Mouse (Mus musculus) kidney, adult 2 months (tissue): ENCODE measurements around the gene Lrrtm1. TPM values are rescaled to one million over a fixed set of nuclear protein-coding genes. Genes with fewer than 3 reads are reported as not detected.

Experiments
- DNase-seq: peaks from one replicate; pipeline ENCODE4 v3.0.0; 2021
- H3K27ac ChIP-seq: fragments of 200-500 bp; 2 replicates; pipeline ENCODE4 v1.5.1; 2012; ENCODE audit warnings: low read depth, low read length, control low read depth, inconsistent platforms; ENCODE audit not compliant: insufficient read depth
- H3K27me3 ChIP-seq: fragments of 200-500 bp; replicated peaks from 2 replicates; pipeline ENCODE4 v1.6.1; 2012; ENCODE audit warnings: mild to moderate bottlenecking, moderate library complexity, low read length, inconsistent platforms; ENCODE audit not compliant: control insufficient read depth, insufficient read depth
- H3K36me3 ChIP-seq: fragments of 200-500 bp; 2 replicates; pipeline ENCODE4 v1.6.1; 2012; ENCODE audit warnings: mild to moderate bottlenecking, moderate library complexity, low read length, inconsistent platforms; ENCODE audit not compliant: control insufficient read depth, insufficient read depth
- H3K4me1 ChIP-seq: fragments of 200-500 bp; 2 replicates; pipeline ENCODE4 v1.6.1; 2011; ENCODE audit warnings: low read length; ENCODE audit not compliant: control insufficient read depth, insufficient read depth
- H3K4me3 ChIP-seq: fragments of 200-500 bp; 2 replicates; pipeline ENCODE4 v1.5.1; 2011; ENCODE audit warnings: mild to moderate bottlenecking, low read depth, low read length, control low read depth; ENCODE audit not compliant: insufficient read depth
- CTCF ChIP-seq: fragments of 200-500 bp; conservative IDR thresholded peaks from 2 replicates; pipeline ENCODE4 v1.5.1; 2011; ENCODE audit warnings: low read depth, mild to moderate bottlenecking, control low read depth, low read length, moderate library complexity, mixed read lengths; ENCODE audit not compliant: insufficient read depth, insufficient read length
- POLR2A ChIP-seq: fragments of 200-500 bp; IDR thresholded peaks from one replicate; pipeline ENCODE4 v1.6.1; 2011; ENCODE audit warnings: low read depth, low read length, control low read depth
- WGBS: fragments of 180-500 bp; shearing (Covaris S2); methylation state at CpG from one replicate; pipeline ENCODE4 v1.1.7; 2018; 5-methylcytosine and 5-hydroxymethylcytosine counted together
- polyA plus RNA-seq: library from polyadenylated mRNA; depleted of rRNA; stranded (reverse); fragments of >200 nt; gene quantifications from 2 replicates; pipeline ENCODE4 v1.2.3, GENCODE M21; 2012; rRNA removed

Lrrtm1 gene
- 0.67 and 0.73 TPM in 2 replicates for polyA plus RNA-seq

- no peak within 1 kb of the TSS for H3K27ac ChIP-seq
- WGBS = 1% methylated on average over 53 of the region's 53 CpGs
- 0 out of 2 replicates have a peak, but pooled peaks cover 2% of the 10 kb centered on the region for H3K27me3 ChIP-seq
- no peaks in the 10 kb centered on the region for H3K36me3 ChIP-seq
- TF ChIP-seq CTCF = no peak
- TF ChIP-seq POLR2A = no peak
- peak within 1 kb of the TSS; percentile 50 for H3K4me3 ChIP-seq
- H3K4me1 ChIP-seq = 0 out of 2 replicates have a peak, but pooled peaks cover 5% of the 10 kb centered on the region
- peak; percentile 52 for DNase-seq
Measured at GRCm38 (mm10) chr6:77242601-77243406, at the start of gene Lrrtm1. TSS of gene Lrrtm1 (plus strand) at chr6:77242689.

- TF ChIP-seq POLR2A = no peak
- no peak for TF ChIP-seq CTCF
- no peak overlapping the region for H3K4me3 ChIP-seq
- 87% methylated on average over 3 of the region's 3 CpGs for WGBS
- no peaks in the 10 kb centered on the region for H3K4me1 ChIP-seq
- no peaks in the 10 kb centered on the region for H3K36me3 ChIP-seq
- no peaks in the 10 kb centered on the region for H3K27me3 ChIP-seq
- no peak for DNase-seq
- no peak overlapping the region for H3K27ac ChIP-seq
Measured at GRCm38 (mm10) chr6:77196650-77197049, 45.8 kb upstream of the Lrrtm1 start.

GRCm38 (mm10) chr6:77199375-77199774, 43.1 kb upstream of the Lrrtm1 start:
- 80% methylated on average over 2 of the region's 2 CpGs for WGBS
- TF ChIP-seq POLR2A (no peak), CTCF (no peak)
- H3K4me1 ChIP-seq = no peaks in the 10 kb centered on the region
- no peaks in the 10 kb centered on the region for H3K27me3 ChIP-seq
- no peaks in the 10 kb centered on the region for H3K36me3 ChIP-seq
- no peak overlapping the region for H3K27ac ChIP-seq
- H3K4me3 ChIP-seq = no peak overlapping the region
- no peak for DNase-seq

GRCm38 (mm10) chr6:77209183-77209582, 33.3 kb upstream of the Lrrtm1 start:
- DNase-seq = no peak
- Histone ChIP-seq H3K4me3 (no peak overlapping the region), H3K27ac (no peak overlapping the region), H3K27me3 (no peaks in the 10 kb centered on the region), H3K36me3 (no peaks in the 10 kb centered on the region), H3K4me1 (peaks cover 4% of the 10 kb centered on the region; the same call in 1 of the 2 replicates)
- TF ChIP-seq POLR2A (no peak), CTCF (no peak)
- WGBS = 54% methylated on average over 1 of the region's 1 CpGs

- 58% methylated on average over 3 of the region's 3 CpGs for WGBS
- H3K27me3 ChIP-seq = no peaks in the 10 kb centered on the region
- TF ChIP-seq POLR2A = no peak
- no peak for TF ChIP-seq CTCF
Measured at GRCm38 (mm10) chr6:77209929-77210328, 32.6 kb upstream of the Lrrtm1 start.

GRCm38 (mm10) chr6:77213757-77214409, 28.6 kb upstream of the Lrrtm1 start:
- Histone ChIP-seq H3K4me1 (peaks cover 4% of the 10 kb centered on the region; the same call in 1 of the 2 replicates), H3K4me3 (no peak overlapping the region), H3K27ac (no peak overlapping the region), H3K36me3 (no peaks in the 10 kb centered on the region), H3K27me3 (no peaks in the 10 kb centered on the region)
- WGBS = 5% methylated on average over 3 of the region's 3 CpGs
- DNase-seq = peak; percentile 89
- TF ChIP-seq POLR2A (no peak), CTCF (no peak)

More at GRCm38 (mm10) chr6:77209929-77210328, 32.6 kb upstream of the Lrrtm1 start:
- Histone ChIP-seq H3K36me3 (no peaks in the 10 kb centered on the region), H3K27ac (no peak overlapping the region), H3K4me1 (peaks cover 4% of the 10 kb centered on the region; the same call in 1 of the 2 replicates), H3K4me3 (no peak overlapping the region)
- no peak for DNase-seq

- DNase-seq = no peak
- 72% methylated on average over 4 of the region's 4 CpGs for WGBS
Measured at GRCm38 (mm10) chr6:77215322-77215721, 27.2 kb upstream of the Lrrtm1 start.

More at GRCm38 (mm10) chr6:77215322-77215721, 27.2 kb upstream of the Lrrtm1 start:
- Histone ChIP-seq H3K4me3 (no peak overlapping the region), H3K27me3 (no peaks in the 10 kb centered on the region), H3K27ac (no peak overlapping the region), H3K4me1 (peaks cover 4% of the 10 kb centered on the region; the same call in 1 of the 2 replicates), H3K36me3 (no peaks in the 10 kb centered on the region)
- TF ChIP-seq POLR2A = no peak
- TF ChIP-seq CTCF = no peak
